Mouse (Mus musculus) urinary bladder, adult 2 months (tissue): ENCODE data around the gene Pou5f2. TPM values are rescaled to one million over a fixed set of nuclear protein-coding genes. Genes with fewer than 3 reads are reported as not detected.

Source experiments
- DNase-seq: peaks from one replicate; pipeline ENCODE4 v3.0.0; 2022; ENCODE audit warnings: low spot score
- polyA plus RNA-seq: library from polyadenylated mRNA; depleted of rRNA; stranded (reverse); fragments of >200 nt; gene quantifications from 2 replicates; pipeline ENCODE4 v1.2.3, GENCODE M21; 2012; rRNA removed

The Pou5f2 gene
- polyA plus RNA-seq = 0.19 and 0.57 TPM in 2 replicates

DNA sequence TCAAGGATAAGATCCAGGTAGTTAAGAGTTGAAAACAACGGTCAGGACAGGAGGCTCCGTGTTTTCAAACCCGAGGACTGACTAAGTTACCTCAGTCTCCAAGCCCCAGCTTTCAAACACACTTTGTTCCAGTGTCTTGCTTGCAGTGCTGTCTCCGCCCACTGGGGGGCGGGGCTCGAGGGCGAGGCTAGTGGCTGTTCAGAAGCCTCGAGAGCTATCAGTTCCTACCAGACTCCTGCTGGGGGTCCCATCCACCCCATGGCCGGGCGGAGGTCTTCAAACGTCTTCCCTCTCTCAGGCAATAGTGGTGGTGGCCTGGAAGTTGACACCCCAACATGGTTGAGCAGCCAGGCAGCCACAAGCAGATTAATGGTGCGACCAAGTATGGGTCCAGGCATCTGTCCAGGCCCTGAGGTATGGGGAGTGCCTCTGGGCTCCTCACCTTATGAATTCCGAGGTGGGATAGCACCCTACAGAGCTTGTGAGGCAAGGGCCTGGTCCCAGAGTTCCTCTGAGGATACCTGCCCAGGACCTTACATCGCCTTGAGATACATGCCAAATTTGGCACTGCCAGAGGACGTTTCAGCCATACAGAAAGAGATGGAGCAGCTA is at the start of gene Pou5f2:
Gene Pou5f2 (plus strand): TSS at position 220 of the 612 bp plus-strand sequence.
- no peak for DNase-seq

- DNase-seq = no peak
Measured at GRCm38 (mm10) chr13:77976248-77976647, 48.5 kb upstream of the Pou5f2 start.

DNA sequence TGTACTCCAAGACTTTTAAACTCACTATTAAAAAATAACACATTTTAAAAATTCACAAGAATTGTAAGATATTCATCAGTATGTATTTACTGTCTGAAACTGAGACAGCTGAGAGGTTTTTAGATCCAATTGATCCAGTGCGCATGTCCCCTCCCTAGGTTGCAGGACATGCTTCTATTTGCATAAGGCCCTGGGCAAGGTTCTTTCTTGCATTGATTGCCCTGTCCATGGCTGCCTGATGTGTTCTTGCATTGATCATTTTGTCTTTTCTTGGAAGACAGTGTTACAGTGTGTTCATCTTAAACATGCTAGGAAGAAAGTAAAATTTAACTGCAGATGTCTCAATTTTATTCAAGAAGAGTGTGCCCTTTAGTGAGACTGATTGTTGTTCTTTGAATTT is 47.6 kb upstream of the Pou5f2 start:
- DNase-seq = no peak

GRCm38 (mm10) chr13:77982105-77982851 is 42.4 kb upstream of the Pou5f2 start:
- DNase-seq = no peak

DNA sequence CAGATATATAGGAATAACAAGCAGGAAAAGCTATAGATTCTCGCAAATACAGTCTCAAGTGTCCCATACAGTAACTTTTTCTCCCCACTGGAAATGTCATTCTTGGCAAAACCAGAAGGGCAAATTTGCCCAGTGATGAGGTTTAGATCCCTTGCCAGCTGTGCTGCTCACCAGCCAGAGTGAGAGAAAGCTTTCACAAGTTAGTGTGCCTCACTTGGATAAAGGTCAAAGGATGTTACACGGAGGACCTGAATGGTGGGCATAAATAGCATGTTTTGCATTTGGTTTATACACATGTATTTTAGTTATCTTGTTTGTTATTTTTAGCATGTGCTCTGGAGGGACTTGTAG is 41.9 kb upstream of the Pou5f2 start:
- no peak for DNase-seq

DNA sequence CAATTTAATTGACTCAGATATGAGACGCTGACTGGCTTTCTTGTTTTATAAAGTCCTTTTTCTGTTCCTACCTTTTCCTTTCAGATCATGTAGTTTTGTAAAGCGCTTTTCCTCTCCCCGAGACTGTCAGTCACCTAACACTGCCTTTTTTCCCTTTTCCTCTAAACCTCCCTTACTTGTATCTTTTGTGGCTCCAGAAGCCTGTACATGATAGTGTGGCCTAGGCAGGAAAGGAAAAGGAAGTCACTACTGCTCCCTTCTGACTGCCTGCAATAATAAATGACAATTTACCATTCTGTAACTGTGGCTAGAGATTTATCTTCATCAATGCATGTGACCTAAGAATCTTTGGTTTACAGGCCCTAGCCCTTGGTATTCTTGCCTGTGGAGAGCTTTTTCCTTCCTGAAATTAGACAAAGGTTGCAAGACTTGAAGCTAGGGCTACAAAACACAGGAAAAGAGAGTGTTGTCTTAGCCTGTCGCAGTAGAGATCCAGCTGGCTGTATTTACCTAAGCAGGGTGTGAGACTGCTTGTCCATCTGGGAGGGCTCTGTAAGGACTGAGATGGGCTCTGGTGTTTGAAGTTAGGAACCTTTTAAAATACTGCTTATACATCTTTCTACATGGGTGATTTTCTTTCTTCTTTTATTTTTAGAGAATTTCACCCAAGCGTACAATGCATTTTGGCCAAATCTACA is 33.4 kb upstream of the Pou5f2 start:
- DNase-seq = no peak

DNA sequence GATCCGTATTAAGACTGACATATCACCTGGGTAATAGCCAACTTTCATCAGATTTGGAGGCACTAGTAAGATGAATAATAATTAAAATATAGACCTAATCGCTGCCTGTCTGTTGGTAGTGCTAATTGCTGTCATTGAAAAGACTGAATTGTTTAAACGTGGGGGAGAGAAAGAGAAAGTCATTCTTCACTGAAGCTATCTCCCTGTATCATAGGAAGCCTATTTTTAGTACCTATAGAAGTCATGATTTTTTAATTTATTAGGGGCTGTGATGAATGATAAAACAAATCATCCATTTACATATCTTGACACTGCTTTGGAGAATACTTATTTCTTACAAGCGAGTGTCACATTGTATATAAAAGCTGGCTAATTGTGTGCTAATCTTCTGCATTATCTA is 20.1 kb upstream of the Pou5f2 start:
- no peak for DNase-seq

- DNase-seq = no peak
Measured at GRCm38 (mm10) chr13:78005344-78005743, 19.4 kb upstream of the Pou5f2 start.

DNA sequence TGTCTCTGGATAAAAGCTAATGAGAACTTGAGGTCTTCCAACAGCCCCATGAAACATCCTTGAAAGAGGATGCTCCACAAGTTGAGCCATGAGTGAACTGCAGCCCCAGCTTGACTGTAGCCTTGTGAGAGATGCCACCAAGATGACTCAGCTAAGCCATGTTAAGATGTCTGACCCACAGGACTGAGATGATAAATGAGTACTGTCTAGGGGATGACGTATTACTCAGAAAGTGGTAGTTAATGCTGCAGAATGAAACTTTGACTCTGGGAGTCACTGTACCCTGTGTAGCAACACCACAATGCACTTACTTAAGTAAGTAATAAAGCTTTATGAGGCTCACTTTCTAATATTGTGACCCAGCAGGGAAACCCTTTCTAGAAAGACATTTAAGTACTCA is 14.5 kb upstream of the Pou5f2 start:
- DNase-seq = no peak

DNA sequence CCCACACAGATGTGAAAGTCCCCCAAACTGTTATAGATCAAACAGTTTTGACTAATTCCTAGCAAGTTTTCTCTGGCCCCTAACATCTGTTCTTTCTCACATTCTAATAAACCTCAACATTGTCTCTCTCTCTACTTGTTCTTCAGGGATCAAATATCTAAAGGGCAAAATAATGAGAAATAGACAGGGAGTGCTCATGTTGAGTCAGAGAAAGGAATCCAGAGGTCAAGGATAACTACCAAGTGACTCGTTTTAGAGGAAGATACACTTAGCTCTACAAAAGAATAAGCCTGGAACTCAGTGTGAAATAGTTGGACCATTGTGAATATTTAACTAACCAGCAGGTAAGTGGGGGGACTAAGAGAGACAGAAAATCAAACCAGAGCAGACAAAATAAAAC is 8.1 kb downstream of the Pou5f2 start:
- no peak for DNase-seq

GRCm38 (mm10) chr13:78037203-78037602 is 12.5 kb downstream of the Pou5f2 start:
- no peak for DNase-seq

- no peak for DNase-seq
Measured at GRCm38 (mm10) chr13:78043203-78043602, 18.5 kb downstream of the Pou5f2 start.

DNA sequence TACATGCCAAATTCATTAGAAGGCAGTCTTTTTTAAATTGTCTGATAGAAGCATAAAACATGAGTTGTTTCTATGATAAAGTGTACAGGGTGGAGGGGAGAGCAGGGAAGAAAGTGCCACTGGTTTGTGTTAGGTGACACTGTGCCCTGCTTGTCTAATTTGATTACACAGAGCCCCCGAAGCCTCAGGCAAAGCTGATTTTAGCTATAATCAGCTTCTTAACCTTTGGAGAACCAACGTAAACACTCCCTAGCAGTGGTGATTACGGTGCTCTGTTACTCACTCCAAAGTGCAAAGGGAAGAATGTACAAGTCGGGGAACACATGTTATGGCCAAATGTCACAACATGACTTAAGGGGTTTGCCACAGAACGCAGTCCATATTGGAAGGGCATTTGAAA is 20.4 kb downstream of the Pou5f2 start:
- no peak for DNase-seq

Other genes starting within 250 kb of the Pou5f2 start
- 15.6 and 19.4 TPM in 2 replicates for gene Nr2f1, start 174.9 kb downstream of the Pou5f2 start, polyA plus RNA-seq